Mouse (Mus musculus): ENCODE data around the gene Trappc2.

Gene Trappc2

DNA sequence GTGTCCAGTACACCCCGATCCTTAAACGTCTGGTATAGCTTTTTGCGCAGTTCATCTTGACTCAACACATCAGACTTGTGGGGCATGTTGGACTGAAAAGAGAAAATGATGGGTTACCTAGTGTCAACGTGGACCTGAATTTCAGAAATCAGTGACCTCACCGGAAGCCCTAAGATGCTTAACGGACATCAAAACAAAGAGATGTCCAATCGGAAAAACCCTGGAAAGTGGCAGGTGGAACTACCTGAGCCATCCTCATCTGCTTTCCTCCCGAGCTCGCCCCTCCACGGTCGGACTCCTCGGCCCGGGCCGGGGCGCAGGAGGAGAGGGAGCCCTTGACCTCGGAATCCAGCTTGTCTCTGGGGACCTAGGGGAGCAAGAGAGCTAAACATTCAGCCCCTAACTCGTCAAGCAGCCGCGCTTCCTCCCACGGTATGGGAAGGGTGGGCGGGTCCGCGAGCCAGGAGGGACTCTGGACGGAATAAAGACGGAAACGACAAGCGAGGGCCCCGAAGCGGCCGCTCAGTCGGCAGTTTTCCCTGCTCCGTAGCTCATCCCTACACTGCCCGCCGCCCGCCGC, at the start of gene Trappc2:
Gene Trappc2, plus strand, starts transcription at position 539 of the 580 bp plus-strand sequence.
- DNase-seq (ENCODE audit: low read depth, low spot score): peak; percentile 59

DNA sequence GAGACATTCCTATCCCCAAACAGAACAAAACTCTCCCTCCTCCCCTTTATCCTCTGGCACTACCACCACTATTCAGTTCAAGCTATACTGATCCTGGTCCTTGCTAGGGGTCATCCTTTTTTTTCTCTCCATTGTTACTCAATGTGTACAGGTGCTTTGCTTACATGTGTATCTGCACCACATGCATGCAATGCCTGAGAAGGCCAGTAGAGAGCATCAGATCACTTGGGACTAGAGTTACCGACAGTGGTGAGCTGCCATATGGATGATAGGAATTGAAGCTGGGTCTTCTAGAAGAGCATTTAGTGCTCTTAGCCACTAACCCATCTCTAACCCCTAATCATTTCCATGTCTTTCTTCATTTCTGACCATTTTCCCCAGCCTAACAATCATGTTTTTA, 46.6 kb upstream of the Trappc2 start:
- DNase-seq (ENCODE audit: low read depth, low spot score): no peak

DNA sequence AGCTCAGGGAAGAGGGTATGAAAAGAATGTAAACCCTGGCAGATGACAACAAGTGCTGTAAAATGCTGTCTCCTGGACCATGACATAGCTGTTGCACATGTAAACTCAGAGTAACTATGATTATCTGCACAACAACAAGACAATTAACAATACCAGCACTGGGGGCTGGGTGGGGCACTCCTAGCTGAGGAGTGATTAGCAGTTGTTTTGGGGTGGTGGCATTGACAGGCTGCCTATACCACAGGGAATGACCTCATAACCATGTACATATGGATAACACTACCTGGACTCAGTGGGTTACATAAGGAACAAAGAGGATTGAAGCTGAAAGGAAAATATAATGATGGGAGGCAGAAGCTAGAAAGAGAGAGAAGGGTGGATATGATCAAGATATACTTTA, 32.5 kb upstream of the Trappc2 start:
- DNase-seq (ENCODE audit: low read depth, low spot score): no peak

DNA sequence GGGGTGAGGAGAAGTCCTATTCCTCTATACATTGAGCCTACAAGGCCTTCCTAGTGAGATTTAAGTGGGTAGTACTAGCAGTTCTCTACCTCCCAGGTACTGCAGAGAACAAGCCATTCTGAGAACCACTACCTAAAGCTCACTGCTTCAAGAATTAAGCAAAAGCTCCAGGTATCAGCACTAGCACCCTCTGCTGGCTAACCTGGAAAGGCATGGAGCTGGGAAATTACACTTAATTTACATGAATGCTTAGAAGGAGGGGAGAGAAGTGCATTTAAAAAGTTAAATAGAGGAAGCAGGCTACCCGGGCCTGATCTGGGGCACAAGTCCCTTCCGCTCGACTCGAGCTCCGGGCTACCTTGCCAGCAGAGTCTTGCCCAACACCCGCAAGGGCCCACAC, 24.2 kb upstream of the Trappc2 start:
- DNase-seq (ENCODE audit: low read depth, low spot score): peak; percentile 72

DNA sequence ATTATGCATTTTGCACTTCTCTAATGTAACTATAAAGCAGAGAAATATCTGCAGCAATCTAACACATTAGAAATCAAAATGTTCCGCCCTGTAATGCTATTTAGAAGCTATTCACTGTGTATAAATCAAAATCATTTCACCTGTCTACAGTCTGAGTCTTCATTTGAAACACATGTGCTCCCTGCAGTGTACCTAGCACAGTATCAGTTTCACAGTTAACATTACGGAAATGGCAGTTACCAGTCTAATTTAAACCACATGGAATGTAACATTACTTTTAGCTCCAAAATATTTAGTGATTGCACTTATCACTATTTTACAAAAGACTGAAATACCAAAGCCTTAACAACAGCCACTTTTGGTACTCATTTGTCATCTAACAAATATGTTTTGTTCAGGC, 5.6 kb upstream of the Trappc2 start:
- no peak for DNase-seq (ENCODE audit: low read depth, low spot score)

DNA sequence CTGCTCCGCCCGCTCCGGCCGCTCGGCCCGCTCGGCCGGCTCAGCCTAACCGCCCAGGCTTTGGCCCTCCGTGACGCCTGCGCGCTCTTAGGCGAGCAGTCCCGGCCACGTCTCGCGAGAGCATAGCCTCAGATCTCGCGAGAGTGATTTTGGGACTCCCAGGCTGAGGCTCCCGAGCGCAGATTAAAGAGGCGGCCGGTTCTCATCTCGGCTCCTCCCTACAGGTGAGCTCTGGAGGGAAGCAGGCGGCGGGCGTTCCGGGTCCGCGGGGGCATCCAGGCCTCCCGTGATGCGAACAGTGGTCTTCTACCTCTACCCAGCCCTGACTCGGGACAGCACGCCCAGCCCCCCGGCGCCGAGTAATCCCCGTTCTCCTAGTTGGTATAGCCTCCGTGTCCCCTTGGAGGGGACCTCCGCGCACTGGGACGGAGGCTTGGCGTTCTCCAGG, 266 bp downstream of the Trappc2 start, which contains the start of gene Ofd1:
Gene Ofd1, minus strand, starts transcription at position 89 of the 448 bp plus-strand sequence.
- peak; percentile 96 for DNase-seq (ENCODE audit: low read depth, low spot score)

DNA sequence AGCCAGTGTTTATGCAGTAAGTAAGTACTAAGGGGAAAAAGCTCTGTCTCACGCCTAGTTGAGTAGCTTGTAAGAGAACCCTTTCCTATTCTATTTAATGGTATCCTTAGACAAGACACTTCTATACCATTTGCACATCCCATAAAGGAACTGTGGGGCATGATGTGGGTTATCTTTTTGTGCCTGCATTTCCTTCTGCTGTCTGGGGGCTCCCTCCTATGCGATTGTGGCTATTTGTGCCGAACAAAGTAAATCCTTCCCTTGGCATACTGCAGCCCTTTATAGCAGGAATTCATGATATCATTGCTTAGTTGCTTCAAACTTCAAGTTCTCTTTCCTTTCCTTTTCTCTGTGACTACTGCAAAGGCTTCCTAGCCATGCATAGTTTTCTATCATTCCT, 4.2 kb downstream of the Trappc2 start:
- no peak for DNase-seq (ENCODE audit: low read depth, low spot score)

DNA sequence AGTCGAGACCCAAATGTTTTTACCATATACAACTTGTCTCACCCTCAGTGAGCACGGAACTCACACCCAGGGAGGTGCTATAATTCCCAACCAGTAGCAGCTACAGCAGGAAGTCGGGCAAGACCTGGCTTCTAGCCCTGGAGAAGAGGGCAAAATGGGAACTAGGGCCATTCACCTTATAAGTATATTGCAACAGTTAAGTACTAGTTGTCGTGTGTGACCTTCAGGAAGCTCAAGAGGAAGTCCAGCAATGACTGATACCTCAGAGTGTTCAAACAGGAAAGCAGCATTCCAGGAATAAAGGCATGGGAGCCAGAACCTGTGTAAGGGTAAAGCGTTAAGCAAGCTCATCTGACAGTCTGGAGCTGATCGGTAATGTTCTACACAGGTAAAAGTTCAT, 13.2 kb downstream of the Trappc2 start:
- DNase-seq (ENCODE audit: low read depth, low spot score): no peak

DNA sequence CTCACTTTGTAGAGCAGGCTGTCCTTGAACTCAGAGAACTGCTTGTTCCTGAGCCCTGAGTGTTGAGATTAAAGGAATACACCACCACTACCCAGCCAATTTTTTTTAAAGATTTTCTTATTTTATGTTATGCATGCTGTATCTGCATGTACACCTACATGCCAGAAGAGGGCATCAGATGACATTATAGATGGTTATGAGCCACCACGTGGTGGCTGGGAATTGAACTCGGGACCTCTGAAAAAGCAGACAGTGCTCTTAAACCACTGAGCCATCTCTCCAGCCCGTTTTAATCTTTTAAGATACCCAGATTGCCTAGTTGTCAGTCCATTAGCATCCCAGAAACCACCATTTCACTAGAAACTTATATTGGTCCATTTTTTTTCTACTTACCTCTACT, 14.0 kb downstream of the Trappc2 start:
- no peak for DNase-seq (ENCODE audit: low read depth, low spot score)

DNA sequence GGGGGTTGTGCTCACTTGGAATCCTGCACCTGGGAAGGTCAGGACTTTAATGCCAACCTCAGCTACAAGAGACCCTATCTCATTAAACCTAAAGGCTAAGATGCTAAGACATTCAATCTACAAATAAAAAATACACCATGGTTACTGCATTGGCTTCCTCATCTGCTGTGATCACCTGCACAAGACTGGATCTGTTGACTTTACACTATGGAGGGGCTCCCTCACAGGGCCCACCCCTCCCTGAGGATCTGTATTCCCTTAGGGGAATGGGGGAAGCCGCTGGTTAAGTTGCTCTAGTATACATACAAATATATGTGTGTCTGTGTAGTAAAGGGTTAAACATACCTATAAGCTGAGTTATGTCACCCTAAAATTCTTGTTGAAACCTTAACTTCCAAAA, 15.2 kb downstream of the Trappc2 start:
- no peak for DNase-seq (ENCODE audit: low read depth, low spot score)

DNA sequence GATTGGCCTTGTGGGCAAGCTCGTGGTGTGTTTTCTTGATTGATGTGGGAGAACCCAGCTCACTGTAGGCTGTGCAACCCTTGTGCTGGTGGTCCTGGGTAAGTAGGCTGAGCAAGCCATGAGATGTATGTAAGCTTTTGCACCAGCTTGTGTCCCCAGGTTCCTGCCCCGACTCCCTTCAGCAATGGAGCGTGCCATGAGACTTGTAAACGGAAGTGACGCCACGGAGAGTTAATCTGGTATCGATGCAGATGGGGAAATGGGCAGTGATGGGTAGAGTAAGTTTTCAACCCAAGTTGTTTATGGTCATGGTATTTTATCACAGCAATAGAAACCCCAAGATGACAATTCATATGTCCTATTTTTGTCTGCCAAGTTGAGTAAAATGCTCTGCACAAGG, 27.9 kb downstream of the Trappc2 start:
- DNase-seq (ENCODE audit: low read depth, low spot score): no peak

DNA sequence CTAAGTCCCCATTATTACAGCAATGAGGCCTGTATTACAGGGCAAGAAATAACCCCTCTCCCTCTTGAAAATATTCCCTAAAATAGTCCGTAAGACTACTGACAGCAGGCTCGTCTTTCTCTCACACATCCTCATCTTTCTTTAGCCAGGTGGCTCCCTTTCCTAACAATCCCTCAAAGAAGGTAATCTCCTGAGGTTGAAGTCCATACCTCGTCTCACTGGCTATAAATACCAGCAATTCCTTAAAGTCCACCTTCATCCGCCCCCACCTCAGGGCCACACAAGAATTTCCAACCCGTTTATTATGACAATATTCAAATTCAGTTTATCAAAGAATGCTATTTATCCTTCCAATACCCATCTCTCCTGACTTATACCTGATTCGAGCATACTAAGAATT, 32.2 kb downstream of the Trappc2 start:
- no peak for DNase-seq (ENCODE audit: low read depth, low spot score)

DNA sequence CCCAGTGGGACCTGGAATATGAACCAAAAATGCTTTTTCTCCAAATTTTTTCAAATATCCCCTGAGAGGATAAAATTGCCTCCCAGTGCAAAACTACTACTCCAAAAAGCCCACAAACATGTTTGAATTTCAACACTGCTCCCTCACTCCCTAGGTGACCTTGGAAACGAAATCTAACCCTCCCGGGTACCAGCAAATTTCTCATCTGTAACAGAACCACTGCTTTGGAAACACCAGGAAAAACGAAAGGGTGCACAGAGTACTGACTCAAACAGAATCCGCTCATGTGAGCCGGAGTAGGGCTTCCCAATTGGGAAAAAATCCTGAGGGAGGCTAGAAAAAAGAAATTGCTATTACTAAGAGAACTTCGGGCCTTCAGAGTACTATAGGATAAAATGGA, 37.0 kb downstream of the Trappc2 start:
- no peak for DNase-seq (ENCODE audit: low read depth, low spot score)

DNA sequence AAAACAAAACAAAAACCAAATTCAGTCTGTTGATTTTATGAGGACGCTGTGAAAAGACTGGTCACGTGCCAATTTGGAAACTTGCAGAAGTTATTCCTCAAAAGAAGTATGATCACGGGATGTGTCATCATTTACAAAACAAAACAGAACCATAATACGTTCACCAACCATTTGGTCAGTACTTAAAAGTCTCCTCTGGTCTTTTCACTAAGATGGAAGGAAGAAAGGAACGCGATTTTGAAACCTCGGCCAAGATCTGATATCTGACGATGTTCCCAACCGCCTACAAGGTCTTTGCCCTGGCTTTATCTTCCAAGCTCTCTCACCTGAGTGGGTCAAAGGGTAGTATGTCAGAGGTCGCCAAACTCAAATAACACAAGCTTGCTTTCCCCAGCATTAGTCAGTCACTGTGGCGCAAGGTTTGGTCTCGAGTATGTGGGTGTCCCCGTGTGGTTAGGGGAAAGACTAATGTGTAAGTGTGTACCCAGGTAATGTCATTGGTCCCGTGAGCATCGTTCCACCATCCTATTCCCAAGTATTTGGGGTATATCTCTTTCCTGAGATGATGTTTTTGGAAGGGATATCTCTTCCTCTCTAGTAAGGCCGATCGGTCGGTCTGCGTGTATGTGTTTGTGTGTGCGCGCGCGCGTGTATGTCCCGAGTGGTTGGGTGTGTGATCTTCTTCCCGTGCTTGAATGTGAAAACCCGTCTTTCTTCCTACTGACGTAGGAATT, 38.4 kb downstream of the Trappc2 start:
- DNase-seq (ENCODE audit: low read depth, low spot score): peak; percentile 7

DNA sequence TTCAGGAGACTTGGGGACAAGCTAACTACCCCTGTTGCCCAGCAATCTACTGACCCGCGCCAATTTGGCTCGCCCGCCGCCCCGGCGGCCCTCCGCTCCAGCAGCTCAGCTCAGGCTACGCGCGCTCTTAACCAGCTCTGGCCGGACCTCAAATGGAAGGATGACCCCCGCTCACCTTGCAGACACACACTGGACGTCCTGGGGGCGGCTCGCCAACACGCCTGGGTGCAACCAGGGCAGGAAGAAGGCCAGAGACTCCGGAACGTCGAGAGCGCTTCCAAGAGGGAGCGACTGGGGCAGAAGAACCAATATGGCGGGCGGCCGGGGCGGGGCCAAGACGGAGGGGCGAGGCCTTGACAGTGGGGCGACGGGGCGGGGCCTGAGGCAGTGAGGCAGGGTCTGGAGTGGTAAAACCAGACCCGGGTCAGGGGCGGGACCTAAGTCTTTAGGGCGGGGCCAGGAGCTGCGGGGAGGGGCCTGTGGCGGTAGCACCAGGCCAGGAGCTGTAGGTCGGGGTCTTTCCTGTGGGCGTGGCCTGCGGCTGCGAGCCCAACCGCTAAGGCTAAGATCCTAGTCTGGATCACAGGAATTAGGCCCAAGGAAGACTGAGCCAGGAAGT, 39.1 kb downstream of the Trappc2 start, which contains the start of gene Rab9:
Gene Rab9, minus strand, starts transcription at position 503 of the 619 bp plus-strand sequence.
- peak; percentile 94 for DNase-seq (ENCODE audit: low read depth, low spot score)

DNA sequence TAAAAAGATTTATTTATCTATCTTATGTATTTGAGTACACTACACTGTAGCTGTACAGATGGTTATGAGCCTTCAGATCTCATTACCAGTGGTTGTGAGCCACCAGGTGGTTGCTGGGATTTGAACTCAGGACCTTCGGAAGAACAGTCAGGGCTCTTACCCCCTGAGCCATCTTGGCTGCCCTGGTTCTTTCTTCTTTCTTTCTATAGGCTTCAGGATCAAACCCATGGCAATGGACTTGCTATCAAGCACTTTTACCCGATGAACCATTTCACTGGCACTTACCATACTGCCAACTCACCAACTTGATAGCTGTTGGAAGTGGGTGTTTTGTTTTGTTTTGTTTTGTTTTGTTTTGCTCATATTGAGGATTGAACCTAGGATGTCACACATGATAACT, 54.7 kb downstream of the Trappc2 start:
- no peak for DNase-seq (ENCODE audit: low read depth, low spot score)

DNA sequence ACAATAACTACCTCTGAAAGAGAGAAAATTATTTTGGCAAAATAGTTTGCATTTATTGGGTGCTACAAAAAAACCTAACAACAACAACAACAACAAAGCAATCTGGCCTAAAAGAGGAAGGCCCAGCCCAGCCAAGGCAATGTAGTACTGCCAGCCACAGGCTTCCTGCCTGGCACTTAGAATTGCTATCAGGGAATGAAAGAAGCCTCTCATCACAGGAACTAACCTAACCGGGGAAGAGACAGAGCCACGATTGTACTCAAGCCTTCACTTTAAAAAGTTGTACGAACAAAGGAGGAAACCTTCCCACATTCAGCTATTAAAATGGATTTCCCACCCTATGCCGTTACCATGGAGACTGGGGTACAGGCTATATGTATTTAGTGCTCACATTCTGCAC, 57.4 kb downstream of the Trappc2 start:
- DNase-seq (ENCODE audit: low read depth, low spot score): peak; percentile 30

DNA sequence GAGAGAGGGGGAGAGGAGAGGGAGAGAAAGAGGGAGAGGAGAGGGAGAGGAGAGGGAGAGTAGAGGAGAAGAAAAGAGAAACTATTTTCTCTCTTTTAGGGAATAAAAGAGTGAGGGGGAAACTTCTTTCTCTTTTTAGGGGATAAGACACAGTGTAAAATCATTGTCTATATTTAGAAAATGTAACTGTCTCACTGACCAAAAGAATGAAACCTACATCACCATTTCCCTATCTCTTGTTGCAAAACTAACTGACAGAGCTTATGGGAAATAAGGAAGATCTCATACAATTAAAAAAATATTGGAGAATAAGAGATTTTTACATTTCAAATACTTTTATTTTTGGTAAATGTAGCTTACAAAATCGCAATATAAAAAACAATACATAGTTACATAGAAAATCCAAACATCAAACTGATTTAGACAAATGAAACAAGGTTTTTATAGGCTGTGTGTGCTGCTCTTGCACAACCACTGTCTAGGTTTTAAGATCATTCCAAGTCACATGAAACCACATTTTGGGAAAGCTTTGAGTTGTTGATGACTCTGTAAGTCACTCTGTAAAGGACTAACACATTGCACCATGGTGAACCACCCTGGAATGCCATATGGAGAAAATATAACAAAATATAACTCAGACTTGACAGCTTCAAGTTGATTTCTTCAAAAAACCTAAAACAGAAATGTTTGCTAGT, 59.3 kb downstream of the Trappc2 start:
- no peak for DNase-seq (ENCODE audit: low read depth, low spot score)

Measured in brain, adult 2 months (tissue).